Mouse (Mus musculus) bone marrow, adult 2 months (tissue): ENCODE results near the gene Abcg8.
A peak's percentile ranks its signal among the peaks of the same experiment; 100 is the strongest.

Experiments
- CTCF ChIP-seq: fragments of 200-500 bp; IDR thresholded peaks from 2 replicates; pipeline ENCODE4 v1.5.1; 2011; ENCODE audit warnings: low read length, control low read depth; ENCODE audit not compliant: control insufficient read depth, insufficient read depth
- POLR2A ChIP-seq: fragments of 200-500 bp; IDR thresholded peaks from 2 replicates; pipeline ENCODE4 v1.6.1; 2011; ENCODE audit warnings: low read depth, mild to moderate bottlenecking, control low read depth, low read length, borderline replicate concordance; ENCODE audit not compliant: control insufficient read depth

DNA sequence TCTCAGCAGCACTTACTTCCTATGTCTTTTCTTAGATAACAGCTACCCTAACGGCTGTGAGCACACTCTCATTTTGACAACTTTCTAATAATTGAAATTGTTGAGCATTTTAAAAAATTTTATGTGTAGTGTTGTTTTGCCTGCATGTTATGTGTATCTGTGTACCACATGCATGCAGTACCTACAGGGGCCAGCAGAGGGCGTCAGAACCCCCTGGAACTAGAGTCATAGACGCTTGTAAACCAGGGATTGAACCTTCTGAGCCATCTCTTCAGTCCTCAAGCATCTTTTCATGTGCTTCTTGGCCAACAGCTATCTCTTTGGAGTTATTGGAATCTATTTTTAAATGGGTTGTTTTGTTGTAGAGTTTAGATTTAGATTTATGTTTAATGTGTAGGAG lies 34.2 kb upstream of the Abcg8 start:
- peak; percentile 75 for TF ChIP-seq CTCF
- TF ChIP-seq POLR2A: no peak
